In genomic region chr17:15356526-15356925, GRCm38 (mm10) we compare ENCODE assay signal across 20 mouse cellular contexts. TPM values are rescaled to one million over a fixed set of nuclear protein-coding genes. Genes with fewer than 3 reads are reported as not detected.
DNase-seq lines count a peak whose midpoint lies in the region; ATAC-seq and TF ChIP-seq lines count a peak whose summit lies in the region.
"Had no signal": no experiment of that assay in that cellular context is flagged by ENCODE, and none has a peak within 500 bp of the region (broad histone marks: within the 10 kb centered on the region; RNA-seq: fewer than 3 reads in every experiment).

No protein-coding gene starts in this region.

- H3K27ac ChIP-seq in liver, embryonic 16.5 days (ENCODE audit: low read length) = no peak overlapping the region
- H3K27ac ChIP-seq in liver, embryonic 12.5 days = no peak overlapping the region
- H3K27ac ChIP-seq: forebrain, embryonic 10.5 days; left cerebral cortex, adult 2 months; limb, embryonic 15.5 days; midbrain, embryonic 12.5 days had no signal

- ATAC-seq in liver, embryonic 16.5 days (ENCODE audit: low read depth) = peak; percentile 35; the same call in 1 of the 2 replicates
- no peak for ATAC-seq in liver, embryonic 12.5 days
- ATAC-seq: hindbrain, embryonic 16.5 days had no signal

- H3ac ChIP-seq in myocyte (ENCODE audit: control insufficient read depth, insufficient read length) = no peak overlapping the region

- no peaks in the 10 kb centered on the region for H3K9me3 ChIP-seq in liver, embryonic 16.5 days (replicated peaks; ENCODE audit: control insufficient read depth, low read length)
- H3K9me3 ChIP-seq in liver, embryonic 12.5 days (replicated peaks) = no peaks in the 10 kb centered on the region
- H3K9me3 ChIP-seq: forebrain, embryonic 10.5 days; limb, embryonic 15.5 days; midbrain, embryonic 12.5 days had no signal

- no peaks in the 10 kb centered on the region for H3K4me1 ChIP-seq in liver, embryonic 16.5 days (ENCODE audit: control insufficient read depth, low read depth, low read length)
- H3K4me1 ChIP-seq in liver, embryonic 12.5 days = no peaks in the 10 kb centered on the region
- H3K4me1 ChIP-seq: forebrain, embryonic 10.5 days; midbrain, embryonic 12.5 days had no signal

- no peak overlapping the region for H3K4me2 ChIP-seq in liver, embryonic 16.5 days (ENCODE audit: low read depth, low read length)
- no peak overlapping the region for H3K4me2 ChIP-seq in liver, embryonic 12.5 days
- H3K4me2 ChIP-seq in myocyte (ENCODE audit: low read depth) = peak overlapping the region; percentile 53
- H3K4me2 ChIP-seq: limb, embryonic 15.5 days; midbrain, embryonic 12.5 days had no signal

- no peaks in the 10 kb centered on the region for H3K36me3 ChIP-seq in liver, embryonic 16.5 days (ENCODE audit: control insufficient read depth, insufficient read depth)
- H3K36me3 ChIP-seq in liver, embryonic 12.5 days = no peaks in the 10 kb centered on the region
- H3K36me3 ChIP-seq in myocyte (ENCODE audit: control insufficient read depth, insufficient read depth) = no peaks in the 10 kb centered on the region
- H3K36me3 ChIP-seq: forebrain, embryonic 10.5 days; limb, embryonic 15.5 days; midbrain, embryonic 12.5 days had no signal

- H3K9ac ChIP-seq in liver, embryonic 16.5 days (ENCODE audit: low read depth, low read length) = no peak overlapping the region
- no peak overlapping the region for H3K9ac ChIP-seq in liver, embryonic 12.5 days
- H3K9ac ChIP-seq: limb, embryonic 15.5 days; midbrain, embryonic 12.5 days had no signal

- H3K27me3 ChIP-seq in liver, embryonic 16.5 days (ENCODE audit: control insufficient read depth, insufficient read depth, low read depth, low read length) = no peaks in the 10 kb centered on the region
- H3K27me3 ChIP-seq in liver, embryonic 12.5 days (replicated peaks) = no peaks in the 10 kb centered on the region
- H3K27me3 ChIP-seq in myocyte (ENCODE audit: control insufficient read depth, insufficient read depth, insufficient read length) = no peaks in the 10 kb centered on the region
- H3K27me3 ChIP-seq: limb, embryonic 15.5 days had no signal

- peak; percentile 21 for DNase-seq in adrenal gland, adult 8-10 months
- no peak for DNase-seq in adrenal gland, postnatal 10 days
- peak; percentile 57 for DNase-seq in NIH3T3 (ENCODE audit: low read depth)
- DNase-seq in kidney, postnatal 25 days = no peak
- DNase-seq in spleen, postnatal 4 days (ENCODE audit: low spot score in 2 of 2) = no peak
- DNase-seq: cerebellum, adult 11-12 months; cerebellum, postnatal 10 days; gastrocnemius, postnatal 25 days; kidney, adult 11 months; lung, adult 2 months; lung, postnatal 14 days; spleen, adult 18-20 months had no signal

- no peak overlapping the region for H3K4me3 ChIP-seq in liver, embryonic 16.5 days (ENCODE audit: low read depth, low read length)
- no peak overlapping the region for H3K4me3 ChIP-seq in liver, embryonic 12.5 days
- H3K4me3 ChIP-seq in myocyte = no peak overlapping the region
- H3K4me3 ChIP-seq: forebrain, embryonic 10.5 days; left cerebral cortex, adult 2 months; limb, embryonic 15.5 days; midbrain, embryonic 12.5 days had no signal

- no peaks in the 10 kb centered on the region for H3K79me2 ChIP-seq in myocyte (ENCODE audit: control insufficient read depth, insufficient read depth)

- WGBS in liver, embryonic 16.5 days (ENCODE audit: insufficient replicate concordance) = 60% methylated on average over 5 of the region's 5 CpGs
- WGBS in liver, embryonic 12.5 days (ENCODE audit: insufficient replicate concordance) = 76% methylated on average over 5 of the region's 5 CpGs

- TF ChIP-seq POLR2A in myocyte (IDR thresholded peaks at IDR 0.05; ENCODE audit: insufficient read length, low read depth) = no peak

TF ChIP-seq in myocyte, 11 proteins besides CTCF, POLR2A, EP300 and RAD21:
- TF ChIP-seq TCF3 (IDR thresholded peaks at IDR 0.05; ENCODE audit: insufficient read length, low read depth) = no peak
- TF ChIP-seq REST (IDR thresholded peaks at IDR 0.05; ENCODE audit: insufficient read depth, insufficient read length) = no peak
- no peak for TF ChIP-seq TCF12 (IDR thresholded peaks at IDR 0.05; ENCODE audit: insufficient read depth, poor library complexity, severe bottlenecking)

RNA-seq across cellular contexts. Expression of gene Dll1, which starts 20.1 kb away (rescaled TPM):
- total RNA-seq in adrenal gland, adult 8-10 months (2022) = 1 to 10 TPM; 3.5 to 6.7 (median 4.5) TPM
- 10 to 100 TPM in 1 of 2 experiments, 1 to 10 TPM in 1; 7.1 to 10.5 TPM for total RNA-seq in adrenal gland, postnatal 10 days (2021)
- polyA plus RNA-seq in liver, embryonic 16.5 days (2015; fragmentation: Nextera tagmentation; extraction: Ambion mirVana) = 0.99 and 1.2 TPM in 2 replicates
- 1.5 and 1.7 TPM in 2 replicates for polyA plus RNA-seq in liver, embryonic 12.5 days (2016; fragmentation: Nextera tagmentation; extraction: Ambion mirVana)
- polyA plus RNA-seq in myocyte (2012; fragmentation: generic; extraction: Trizol) = 13.3 TPM

RNA-seq across cellular contexts. Expression of gene Fam120b, which starts 39.5 kb away (rescaled TPM):
- total RNA-seq in adrenal gland, adult 8-10 months (2022) = 10 to 100 TPM; 23.3 to 35.0 (median 30.0) TPM
- 10 to 100 TPM; 16.1 to 19.0 TPM for total RNA-seq in adrenal gland, postnatal 10 days (2021)
- polyA plus RNA-seq in liver, embryonic 16.5 days (2015; fragmentation: Nextera tagmentation; extraction: Ambion mirVana) = 7.8 and 8.0 TPM in 2 replicates
- polyA plus RNA-seq in liver, embryonic 12.5 days (2016; fragmentation: Nextera tagmentation; extraction: Ambion mirVana) = 8.6 and 8.9 TPM in 2 replicates
- 8.8 TPM for polyA plus RNA-seq in myocyte (2012; fragmentation: generic; extraction: Trizol)

Comparison
In these comparisons a context has a peak if more than half of its experiments do, and no peak if none do; other contexts are left out.
1. DNase-seq: peak in adrenal gland, adult 8-10 months (single experiment) and NIH3T3 (single experiment); none in adrenal gland, postnatal 10 days (single experiment), kidney, postnatal 25 days (0 of 2) and spleen, postnatal 4 days (0 of 2).